Mouse (Mus musculus) liver, embryonic 14.5 days (tissue): ENCODE results near the gene Mpeg1. TPM values are rescaled to one million over a fixed set of nuclear protein-coding genes. Genes with fewer than 3 reads are reported as not detected.

Experiments used
- ATAC-seq: fragments of 200-750 bp; cut with Nextera tagmentation; 2 replicates; pipeline ENCODE4 v1.8.0; 2017; ENCODE audit warnings: moderate number of reproducible peaks, mild to moderate bottlenecking, moderate library complexity; ENCODE audit not compliant: insufficient read depth
- DNase-seq, 3 experiments: peaks; one replicate each; pipeline ENCODE4 v3.0.0-alpha.2; 2012 to 2013; ENCODE audit warnings: low read depth in 3 of 3, low spot score in 3 of 3
- H3K27ac ChIP-seq: fragments of 300-500 bp; sonication (generic); 2 replicates; pipeline ENCODE4 v1.5.1; 2014; ENCODE audit warnings: moderate library complexity, mild to moderate bottlenecking, control low read depth, inconsistent platforms
- H3K27me3 ChIP-seq: fragments of 300-500 bp; sonication (generic); 2 replicates; pipeline ENCODE4 v1.6.1; 2014; ENCODE audit warnings: mild to moderate bottlenecking, low read length, moderate library complexity; ENCODE audit not compliant: control insufficient read depth, insufficient read depth
- H3K36me3 ChIP-seq: fragments of 300-500 bp; sonication (generic); replicated peaks from 2 replicates; pipeline ENCODE4 v1.6.1; 2014; ENCODE audit warnings: low read depth; ENCODE audit not compliant: control insufficient read depth, insufficient read depth
- H3K4me1 ChIP-seq, 2 experiments: fragments of 200-500 bp in 1 of 2; fragments of 300-500 bp in 1 of 2; sonication (generic) in 1 of 2; replicated peaks; 2 replicates each; pipeline ENCODE4 v1.6.1; 2012 to 2014; ENCODE audit warnings: antibody characterized with exemption in 1 of 2, inconsistent platforms in 1 of 2, low read length in 1 of 2; ENCODE audit not compliant: control insufficient read depth in 2 of 2, insufficient read depth in 2 of 2
- H3K4me2 ChIP-seq: fragments of 300-500 bp; sonication (generic); 2 replicates; pipeline ENCODE4 v1.6.1; 2014; ENCODE audit warnings: low read depth, mild to moderate bottlenecking, control low read depth, moderate library complexity
- H3K4me3 ChIP-seq, 2 experiments: fragments of 200-500 bp in 1 of 2; fragments of 300-500 bp in 1 of 2; sonication (generic) in 1 of 2; 2 replicates each; pipeline ENCODE4 v1.5.1; 2012 to 2014; ENCODE audit warnings: low read depth in 2 of 2, low read length in 2 of 2, mild to moderate bottlenecking in 2 of 2, control low read depth in 1 of 2, inconsistent platforms in 1 of 2, moderate library complexity in 1 of 2; ENCODE audit not compliant: insufficient read depth in 1 of 2
- H3K9ac ChIP-seq: fragments of 300-500 bp; sonication (generic); replicated peaks from 2 replicates; pipeline ENCODE4 v1.6.1; 2014; ENCODE audit warnings: mild to moderate bottlenecking, control low read depth, moderate library complexity
- H3K9me3 ChIP-seq: fragments of 300-500 bp; sonication (generic); 2 replicates; pipeline ENCODE4 v1.6.1; 2016; ENCODE audit warnings: low read length, mixed read lengths; ENCODE audit not compliant: control insufficient read depth
- CTCF ChIP-seq: IDR thresholded peaks from 2 replicates; pipeline ENCODE4 v1.5.1; 2016; ENCODE audit warnings: antibody characterized with exemption, low read depth, control low read depth
- EP300 ChIP-seq: IDR thresholded peaks from 2 replicates; pipeline ENCODE4 v1.6.1; 2016; ENCODE audit warnings: antibody characterized with exemption, low read depth
- WGBS: fragments of 180-500 bp; shearing (Covaris S2); extraction: QIAGEN DNeasy Blood & Tissue Kit; methylation state at CpG from one replicate; pipeline ENCODE4 v1.1.7; 2014; ENCODE audit not compliant: insufficient replicate concordance; 5-methylcytosine and 5-hydroxymethylcytosine counted together
- polyA plus RNA-seq, 2 experiments: library from polyadenylated mRNA; depleted of rRNA in 1 of 2; stranded (reverse) in 1 of 2; unstranded in 1 of 2; fragments of >200 nt; fragmentation: Nextera tagmentation in 1 of 2; extraction: Ambion mirVana in 1 of 2; gene quantifications; 2 replicates each; pipeline versions ENCODE4 v1.2.1 to v1.2.3; 2012 to 2014

Gene Mpeg1
- polyA plus RNA-seq, 2 experiments: 2.0 to 5.9 TPM

DNA sequence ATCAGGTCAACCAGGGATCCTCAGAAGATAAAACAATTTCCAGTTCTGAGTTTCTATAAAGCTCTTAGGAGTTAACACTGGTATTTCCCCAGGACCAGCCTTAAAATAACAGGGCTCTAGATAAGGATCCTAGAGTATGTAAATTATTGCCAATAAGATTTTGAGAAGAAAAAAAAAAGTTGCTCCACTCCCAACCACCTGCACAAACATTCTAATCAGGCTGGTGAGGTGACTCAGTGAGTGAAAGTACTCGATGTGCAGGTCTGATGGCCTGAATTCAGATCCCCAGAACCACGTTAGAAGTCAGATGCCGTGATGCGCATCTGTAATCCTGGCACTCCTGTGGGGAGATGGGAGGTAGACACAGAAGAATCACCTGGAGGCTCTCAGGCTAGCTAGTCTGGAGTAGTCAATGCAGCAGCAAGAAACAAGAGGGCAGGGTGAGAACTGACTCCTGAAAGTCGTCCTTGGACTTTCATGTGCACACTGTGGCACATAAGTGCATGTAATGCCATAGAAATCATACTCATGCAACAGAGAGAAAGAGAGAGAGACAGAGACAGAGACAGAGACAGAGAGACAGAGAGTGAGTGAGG is 11.9 kb downstream of the Mpeg1 start:
- WGBS: 59% methylated on average over 5 of the region's 5 CpGs
- H3K4me3 ChIP-seq: no peak overlapping the region
- DNase-seq (no peak), ATAC-seq (no peak)
- no peaks in the 10 kb centered on the region for H3K27me3 ChIP-seq
- no peaks in the 10 kb centered on the region for H3K36me3 ChIP-seq
- no peaks in the 10 kb centered on the region for H3K9me3 ChIP-seq
- H3K9ac ChIP-seq: no peak overlapping the region
- H3K4me1 ChIP-seq: no peaks in the 10 kb centered on the region; a peak in 1 of 4 replicates
- H3K27ac ChIP-seq: no peak overlapping the region
- TF ChIP-seq CTCF (no peak), EP300 (no peak)
- H3K4me2 ChIP-seq: no peak overlapping the region

DNA sequence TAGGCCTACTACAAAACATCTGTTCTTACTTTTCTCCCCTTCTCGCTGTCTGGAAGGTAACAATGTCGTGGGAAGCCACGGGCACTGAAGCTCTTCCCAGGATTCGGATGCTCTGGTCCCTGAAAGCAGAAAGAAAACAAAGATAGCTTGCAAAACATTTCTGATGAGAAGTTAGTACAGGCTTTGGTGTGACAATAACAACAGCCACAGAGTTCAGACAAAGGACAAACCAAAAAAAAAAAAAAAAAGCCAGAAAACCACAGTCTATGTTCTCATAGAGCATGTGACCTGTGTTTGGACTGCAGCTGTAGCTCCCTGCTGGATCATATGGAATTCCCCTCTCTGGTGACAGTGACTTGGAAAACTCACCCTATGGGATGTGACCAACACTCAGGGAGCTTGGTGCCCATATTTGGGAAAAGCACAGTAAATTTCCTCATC is 12.6 kb downstream of the Mpeg1 start:
- no peak for ATAC-seq
- no peak for DNase-seq
- no peak for TF ChIP-seq CTCF
- no peak for TF ChIP-seq EP300
- Histone ChIP-seq H3K4me2 (no peak overlapping the region), H3K9me3 (no peaks in the 10 kb centered on the region), H3K4me3 (no peak overlapping the region), H3K27ac (no peak overlapping the region), H3K27me3 (no peaks in the 10 kb centered on the region), H3K4me1 (no peaks in the 10 kb centered on the region; a peak in 1 of 4 replicates), H3K36me3 (no peaks in the 10 kb centered on the region), H3K9ac (no peak overlapping the region)
- 48% methylated on average over 4 of the region's 4 CpGs for WGBS

DNA sequence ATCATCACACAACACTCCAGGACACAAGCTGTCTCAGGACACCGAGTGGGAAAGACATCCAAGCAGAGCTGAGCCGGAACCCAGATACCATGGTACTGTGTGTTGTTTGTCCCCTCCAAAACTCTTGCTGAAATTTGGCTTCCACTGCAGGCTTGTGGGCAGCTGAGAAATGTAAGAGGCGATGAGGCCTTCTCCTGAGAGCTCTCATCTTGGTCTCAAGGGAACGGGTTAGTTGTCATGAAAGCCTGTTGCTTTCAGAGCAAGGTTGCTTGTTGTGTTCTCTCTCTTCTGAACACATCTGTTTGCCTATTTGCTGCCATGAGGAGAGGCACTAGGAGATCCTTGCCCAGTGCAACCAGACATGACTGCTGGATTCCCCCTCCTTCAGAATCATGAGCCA is 13.4 kb downstream of the Mpeg1 start:
- Histone ChIP-seq H3K4me2 (no peak overlapping the region), H3K9ac (no peak overlapping the region), H3K27ac (no peak overlapping the region), H3K4me3 (no peak overlapping the region), H3K36me3 (no peaks in the 10 kb centered on the region), H3K4me1 (no peaks in the 10 kb centered on the region; a peak in 1 of 4 replicates), H3K27me3 (no peaks in the 10 kb centered on the region), H3K9me3 (no peaks in the 10 kb centered on the region)
- ATAC-seq: no peak
- TF ChIP-seq EP300 (no peak), CTCF (no peak)
- WGBS: 57% methylated on average over 4 of the region's 4 CpGs
- DNase-seq: no peak

DNA sequence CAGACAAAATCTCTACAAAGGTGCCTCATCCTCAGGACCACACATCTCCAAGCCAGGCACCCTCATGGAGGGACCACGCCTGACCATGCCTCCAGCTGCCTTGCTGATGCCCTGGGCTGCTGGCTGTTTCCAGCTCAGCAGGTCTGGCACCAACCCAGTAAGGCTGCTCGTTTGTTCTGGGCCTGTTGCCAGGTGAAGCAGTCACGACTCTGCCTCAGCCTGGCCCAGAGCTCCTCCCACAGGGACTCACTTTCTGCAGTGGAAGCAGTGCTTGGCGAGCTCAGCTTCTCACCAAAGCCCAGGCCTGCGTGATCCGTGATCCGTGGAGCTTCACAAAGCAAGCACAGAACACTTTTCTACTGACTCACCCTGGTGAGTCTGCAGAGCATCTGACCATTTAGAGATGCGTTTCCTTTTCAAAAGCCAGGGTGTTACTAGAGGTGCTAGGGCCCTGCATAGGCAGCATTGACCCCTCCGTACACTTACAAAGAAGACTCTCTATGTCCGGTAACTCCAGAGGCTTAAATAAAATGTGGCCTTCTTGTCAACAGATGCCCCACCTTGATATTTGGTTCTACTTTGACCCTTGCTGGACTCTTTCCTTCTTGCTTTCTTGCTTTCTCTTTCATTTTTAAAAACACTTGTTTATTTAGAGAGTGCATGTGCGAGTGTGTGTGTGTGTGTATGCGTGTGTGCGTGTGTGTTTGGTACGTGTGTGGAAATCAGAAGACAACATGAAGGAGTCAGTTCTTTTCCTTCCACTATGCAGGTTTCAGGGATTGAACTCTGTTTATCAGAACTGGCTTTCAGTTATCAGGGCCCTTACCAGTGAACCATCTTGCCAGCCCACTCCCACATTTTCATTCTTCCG is 15.0 kb downstream of the Mpeg1 start:
- no peak overlapping the region for H3K9ac ChIP-seq
- ATAC-seq (no peak), DNase-seq (no peak)

DNA sequence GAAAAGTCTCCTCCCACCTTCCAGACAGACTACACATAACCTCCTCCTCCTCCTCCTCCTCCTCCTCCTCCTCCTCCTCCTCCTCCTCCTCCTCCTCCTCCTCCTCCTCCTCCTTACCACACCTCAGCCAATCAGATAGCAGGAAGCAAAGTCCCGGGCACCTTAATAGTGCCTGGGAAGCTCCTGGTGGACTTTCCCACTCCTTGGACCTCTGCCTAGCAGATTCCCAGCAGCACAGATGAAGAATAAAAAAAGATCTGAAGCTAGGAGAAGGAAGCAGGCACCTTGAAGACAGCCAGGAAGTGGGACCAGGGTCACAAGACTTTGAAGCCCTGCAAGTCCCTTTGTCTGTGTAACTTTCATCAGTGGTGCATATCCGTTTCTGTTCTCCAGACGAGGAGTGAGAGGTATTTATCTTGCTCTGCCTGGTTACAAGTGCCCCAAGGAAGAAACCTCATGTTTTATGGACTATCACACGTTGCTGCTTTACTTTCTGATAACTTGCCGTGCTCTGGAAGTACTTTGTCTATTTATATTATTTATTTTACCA is 16.2 kb downstream of the Mpeg1 start:
- no peaks in the 10 kb centered on the region for H3K36me3 ChIP-seq
- ATAC-seq (no peak), DNase-seq (no peak)
- H3K4me3 ChIP-seq: no peak overlapping the region
- no peak overlapping the region for H3K27ac ChIP-seq
- H3K27me3 ChIP-seq: no peaks in the 10 kb centered on the region
- no peak overlapping the region for H3K4me2 ChIP-seq
- no peaks in the 10 kb centered on the region for H3K9me3 ChIP-seq
- no peak for TF ChIP-seq CTCF
- TF ChIP-seq EP300: no peak
- H3K4me1 ChIP-seq: no peaks in the 10 kb centered on the region; a peak in 1 of 4 replicates
- 19% methylated on average over 5 of the region's 5 CpGs for WGBS
- no peak overlapping the region for H3K9ac ChIP-seq

More for the DNA sequence above, 15.0 kb downstream of the Mpeg1 start:
- Histone ChIP-seq H3K9me3 (no peaks in the 10 kb centered on the region), H3K27ac (no peak overlapping the region), H3K4me3 (no peak overlapping the region), H3K36me3 (no peaks in the 10 kb centered on the region), H3K27me3 (no peaks in the 10 kb centered on the region), H3K4me1 (no peaks in the 10 kb centered on the region; a peak in 1 of 4 replicates), H3K4me2 (no peak overlapping the region)
- TF ChIP-seq EP300 (no peak), CTCF (no peak)
- WGBS: 59% methylated on average over 15 of the region's 15 CpGs
